10 mouse cellular contexts compared by ENCODE assay signal in genomic region chr7:111739371-111739765, GRCm38 (mm10). TPM values are rescaled to one million over a fixed set of nuclear protein-coding genes. Genes with fewer than 3 reads are reported as not detected.
A peak's percentile ranks its signal among the peaks of the same experiment; 100 is the strongest.
DNase-seq lines count a peak whose midpoint lies in the region; ATAC-seq lines count a peak whose summit lies in the region.
"Had no signal": no experiment of that assay in that cellular context is flagged by ENCODE, and none has a peak within 500 bp of the region (broad histone marks: within the 10 kb centered on the region; RNA-seq: fewer than 3 reads in every experiment).

No protein-coding gene starts in this region.

- no peak for ATAC-seq in hindbrain, embryonic 11.5 days (ENCODE audit: low FRiP score)
- no peak for ATAC-seq in hindbrain, embryonic 13.5 days (ENCODE audit: low FRiP score)
- ATAC-seq in heart, embryonic 15.5 days (replicated peaks; ENCODE audit: insufficient number of reproducible peaks, insufficient read depth, low FRiP score, low read depth), result no peak
- ATAC-seq in hindbrain, embryonic 12.5 days (ENCODE audit: low FRiP score), result no peak
- no peak for ATAC-seq in activated CD4-positive, CD25-positive, alpha-beta regulatory T cell, adult 4 months

- H3K4me3 ChIP-seq in hindbrain, embryonic 11.5 days (ENCODE audit: low read depth, low read length), result no peak overlapping the region
- no peak overlapping the region for H3K4me3 ChIP-seq in hindbrain, embryonic 13.5 days
- no peak overlapping the region for H3K4me3 ChIP-seq in heart, embryonic 15.5 days
- H3K4me3 ChIP-seq in hindbrain, embryonic 12.5 days, result no peak overlapping the region
- H3K4me3 ChIP-seq: midbrain, embryonic 12.5 days had no signal

- no peaks in the 10 kb centered on the region for H3K9me3 ChIP-seq in hindbrain, embryonic 11.5 days (ENCODE audit: control insufficient read depth, low read length)
- no peaks in the 10 kb centered on the region for H3K9me3 ChIP-seq in hindbrain, embryonic 13.5 days
- H3K9me3 ChIP-seq in heart, embryonic 15.5 days (replicated peaks), result no peaks in the 10 kb centered on the region
- H3K9me3 ChIP-seq in hindbrain, embryonic 12.5 days (replicated peaks), result no peaks in the 10 kb centered on the region
- H3K9me3 ChIP-seq: midbrain, embryonic 12.5 days had no signal

- 0 out of 2 replicates have a peak, but pooled peaks cover 6% of the 10 kb centered on the region for H3K4me1 ChIP-seq in hindbrain, embryonic 11.5 days (replicated peaks; ENCODE audit: control insufficient read depth, insufficient read depth, low read length)
- peaks cover 23% of the 10 kb centered on the region for H3K4me1 ChIP-seq in hindbrain, embryonic 13.5 days (replicated peaks)
- peaks cover 37% of the 10 kb centered on the region for H3K4me1 ChIP-seq in heart, embryonic 15.5 days (replicated peaks)
- H3K4me1 ChIP-seq in hindbrain, embryonic 12.5 days, result peaks cover 24% of the 10 kb centered on the region

- WGBS in hindbrain, embryonic 11.5 days, result 66% methylated on average over 5 of the region's 5 CpGs
- 74% methylated on average over 5 of the region's 5 CpGs for WGBS in hindbrain, embryonic 13.5 days
- 44% methylated on average over 5 of the region's 5 CpGs for WGBS in heart, embryonic 15.5 days
- 64% methylated on average over 5 of the region's 5 CpGs for WGBS in hindbrain, embryonic 12.5 days

- no peak overlapping the region for H3K9ac ChIP-seq in hindbrain, embryonic 11.5 days (ENCODE audit: low read depth, low read length)
- H3K9ac ChIP-seq in hindbrain, embryonic 13.5 days, result no peak overlapping the region
- no peak overlapping the region for H3K9ac ChIP-seq in heart, embryonic 15.5 days
- H3K9ac ChIP-seq in hindbrain, embryonic 12.5 days, result no peak overlapping the region
- H3K9ac ChIP-seq: midbrain, embryonic 12.5 days had no signal

- H3K36me3 ChIP-seq in hindbrain, embryonic 11.5 days (ENCODE audit: control insufficient read depth, insufficient read depth, low read length), result no peaks in the 10 kb centered on the region
- H3K36me3 ChIP-seq in hindbrain, embryonic 13.5 days, result no peaks in the 10 kb centered on the region
- no peaks in the 10 kb centered on the region for H3K36me3 ChIP-seq in heart, embryonic 15.5 days
- H3K36me3 ChIP-seq in hindbrain, embryonic 12.5 days, result no peaks in the 10 kb centered on the region
- H3K36me3 ChIP-seq: midbrain, embryonic 12.5 days had no signal

- peak; percentile 28 for DNase-seq in hindbrain, embryonic 11.5 days (ENCODE audit: low spot score)
- peak; percentile 46 for DNase-seq in embryo, embryonic 10.5 days (ENCODE audit: low spot score)
- DNase-seq in lung, postnatal 10 days, result peak; percentile 60
- DNase-seq in layer of hippocampus, postnatal 14 days (ENCODE audit: low spot score in 2 of 2), result no peak
- DNase-seq: liver had no signal

- H3K27ac ChIP-seq in hindbrain, embryonic 11.5 days (ENCODE audit: low read depth, low read length), result no peak overlapping the region
- H3K27ac ChIP-seq in hindbrain, embryonic 13.5 days, result no peak overlapping the region
- 0 out of 2 replicates have a peak overlapping the region, but pooled peaks have one; percentile 8 for H3K27ac ChIP-seq in heart, embryonic 15.5 days
- no peak overlapping the region for H3K27ac ChIP-seq in hindbrain, embryonic 12.5 days
- H3K27ac ChIP-seq: midbrain, embryonic 12.5 days had no signal

- no peaks in the 10 kb centered on the region for H3K27me3 ChIP-seq in hindbrain, embryonic 11.5 days (ENCODE audit: control insufficient read depth, insufficient read depth, low read length)
- H3K27me3 ChIP-seq in hindbrain, embryonic 13.5 days, result no peaks in the 10 kb centered on the region
- no peaks in the 10 kb centered on the region for H3K27me3 ChIP-seq in heart, embryonic 15.5 days
- no peaks in the 10 kb centered on the region for H3K27me3 ChIP-seq in hindbrain, embryonic 12.5 days
- H3K27me3 ChIP-seq: midbrain, embryonic 12.5 days had no signal

- H3K4me2 ChIP-seq in hindbrain, embryonic 11.5 days (replicated peaks; ENCODE audit: low read depth, low read length), result no peak overlapping the region
- H3K4me2 ChIP-seq in hindbrain, embryonic 13.5 days, result no peak overlapping the region
- H3K4me2 ChIP-seq in heart, embryonic 15.5 days, result no peak overlapping the region
- no peak overlapping the region for H3K4me2 ChIP-seq in hindbrain, embryonic 12.5 days (replicated peaks)
- H3K4me2 ChIP-seq: midbrain, embryonic 12.5 days had no signal

RNA-seq across cellular contexts. Expression of gene Galnt18, which starts 40.4 kb away (rescaled TPM):
- polyA plus RNA-seq in hindbrain, embryonic 11.5 days (2014; fragmentation: Nextera tagmentation; extraction: Ambion mirVana), result 4.1 and 5.2 TPM in 2 replicates
- polyA plus RNA-seq in hindbrain, embryonic 13.5 days (2015; fragmentation: Nextera tagmentation; extraction: Ambion mirVana), result 10.4 and 10.6 TPM in 2 replicates
- polyA plus RNA-seq in heart, embryonic 15.5 days (2015; fragmentation: Nextera tagmentation; extraction: Ambion mirVana), result 16.0 and 22.0 TPM in 2 replicates
- total RNA-seq in layer of hippocampus, postnatal 14 days (2021), result 10 to 100 TPM; 64.1 to 69.5 TPM
- 7.5 and 8.0 TPM in 2 replicates for polyA plus RNA-seq in hindbrain, embryonic 12.5 days (2016; fragmentation: Nextera tagmentation; extraction: Ambion mirVana)
- not detected for polyA plus RNA-seq in activated CD4-positive, CD25-positive, alpha-beta regulatory T cell, adult 4 months (2017; shearing (Covaris generic))

Comparison
In these comparisons a context has a peak if more than half of its experiments do, and no peak if none do; other contexts are left out.
1. DNase-seq: peak in hindbrain, embryonic 11.5 days (single experiment), embryo, embryonic 10.5 days (single experiment) and lung, postnatal 10 days (single experiment); none in layer of hippocampus, postnatal 14 days (0 of 2).